Mouse (Mus musculus) erythroblast, embryonic 14.5 days (primary cell): ENCODE measurements around the gene Cbx7.

Experiments used
- GATA1 ChIP-seq: IDR thresholded peaks from 2 replicates; pipeline ENCODE4 v1.6.1; 2012; ENCODE audit warnings: low read length, inconsistent platforms, mixed read lengths
- TAL1 ChIP-seq: IDR thresholded peaks from 3 replicates; pipeline ENCODE4 v1.6.1; 2012; ENCODE audit warnings: low read length, inconsistent platforms, mixed read lengths

DNA sequence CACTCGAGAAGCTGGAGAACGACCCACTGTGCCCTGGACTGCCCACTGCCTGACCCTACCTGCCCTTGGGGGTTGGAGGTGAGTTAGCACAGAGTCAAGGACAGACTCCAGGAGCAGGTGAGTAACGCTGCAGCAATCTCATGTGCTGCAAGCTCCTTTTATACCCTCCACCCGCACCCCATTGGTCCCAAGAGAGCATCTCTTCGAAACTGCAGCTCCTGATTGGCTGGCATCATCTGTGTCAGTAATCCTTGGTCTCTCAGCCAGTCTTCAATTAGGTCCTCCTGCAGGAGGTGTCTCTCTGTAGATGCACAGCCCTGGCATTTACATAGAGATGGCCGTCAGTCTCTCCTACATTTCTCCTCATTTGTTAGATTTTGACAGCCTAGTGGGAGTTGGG is 3.6 kb downstream of the Cbx7 start:
- TF ChIP-seq TAL1 (no peak), GATA1 (no peak)
